Mouse (Mus musculus) kidney, adult 2 months (tissue): ENCODE data around the gene Mafg.

Source experiments
- CTCF ChIP-seq: fragments of 200-500 bp; conservative IDR thresholded peaks from 2 replicates; pipeline ENCODE4 v1.5.1; 2011; ENCODE audit warnings: low read depth, mild to moderate bottlenecking, control low read depth, low read length, moderate library complexity, mixed read lengths; ENCODE audit not compliant: insufficient read depth, insufficient read length
- POLR2A ChIP-seq: fragments of 200-500 bp; IDR thresholded peaks from one replicate; pipeline ENCODE4 v1.6.1; 2011; ENCODE audit warnings: low read depth, low read length, control low read depth

DNA sequence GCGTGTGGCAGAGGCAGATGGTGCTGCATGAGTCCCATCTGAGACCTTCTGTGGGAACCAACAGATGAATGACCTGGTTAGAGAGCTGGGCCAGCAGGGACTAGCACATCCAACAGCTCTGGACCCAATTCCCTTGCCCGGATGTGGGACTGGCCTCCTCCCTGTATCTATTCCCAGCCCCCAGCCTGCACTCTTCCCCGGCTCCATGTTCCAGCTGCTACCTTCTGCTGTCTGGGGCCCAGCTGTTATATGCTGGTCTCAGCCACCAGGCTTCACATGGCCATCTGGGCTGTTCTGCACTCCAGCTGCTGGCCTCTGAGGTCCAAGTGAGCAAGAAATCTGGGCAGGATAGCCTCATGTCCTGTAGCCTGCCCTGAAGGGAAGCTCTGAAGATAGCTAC is 32.0 kb upstream of the Mafg start:
- no peak for TF ChIP-seq POLR2A
- no peak for TF ChIP-seq CTCF
